Mouse (Mus musculus): ENCODE measurements around the gene Txndc12.

GRCm38 (mm10) chr4:108904076-108904475 is 69.7 kb downstream of the Txndc12 start:
- TF ChIP-seq POLR2A (IDR thresholded peaks at IDR 0.05; ENCODE audit: insufficient read depth, low read length) (no peak), CTCF (IDR thresholded peaks at IDR 0.05; ENCODE audit: low read depth, low read length) (no peak), EP300 (IDR thresholded peaks at IDR 0.05; ENCODE audit: insufficient read depth, low read depth, low read length) (no peak)

All from ES-Bruce4 (cell line).